Mouse (Mus musculus) 3134 (cell line): ENCODE measurements around the gene Gatm.

Experiments used
- DNase-seq: peaks from one replicate; pipeline ENCODE4 v3.0.0-alpha.2; 2011; ENCODE audit warnings: low spot score; ENCODE audit not compliant: insufficient read length; ENCODE audit errors: extremely low read depth

The Gatm gene

GRCm38 (mm10) chr2:122558317-122558716, 52.8 kb downstream of the Gatm start:
- peak; percentile 14 for DNase-seq
